Mouse (Mus musculus) CH12.LX (cell line): ENCODE results near the gene Hdhd3.

Experiments used
- CHD2 ChIP-seq: IDR thresholded peaks from 2 replicates; pipeline ENCODE4 v1.6.1; 2011; ENCODE audit warnings: low read length, improper control_type of control experiment
- CTCF ChIP-seq, 2 experiments: IDR thresholded peaks in 1 of 2; conservative IDR thresholded peaks in 1 of 2; 2 replicates each; pipeline ENCODE4 v1.5.1; 2011 to 2012; ENCODE audit warnings: low read depth in 2 of 2, low read length in 2 of 2, improper control_type of control experiment in 1 of 2, inconsistent platforms in 1 of 2, mild to moderate bottlenecking in 1 of 2, moderate library complexity in 1 of 2
- E2F4 ChIP-seq: IDR thresholded peaks from 2 replicates; pipeline ENCODE4 v1.6.1; 2011; ENCODE audit warnings: low read depth, low read length, improper control_type of control experiment; ENCODE audit not compliant: insufficient replicate concordance
- EP300 ChIP-seq: IDR thresholded peaks from 2 replicates; pipeline ENCODE4 v1.6.1; 2011; ENCODE audit warnings: low read length, improper control_type of control experiment
- ETS1 ChIP-seq: conservative IDR thresholded peaks from 2 replicates; pipeline ENCODE4 v1.6.1; 2012; ENCODE audit warnings: low read depth, mild to moderate bottlenecking, inconsistent platforms, low read length, improper control_type of control experiment, moderate library complexity
- GABPA ChIP-seq: IDR thresholded peaks from 2 replicates; pipeline ENCODE4 v1.6.1; 2012; ENCODE audit warnings: low read depth, low read length, improper control_type of control experiment, inconsistent platforms; ENCODE audit not compliant: insufficient replicate concordance
- HCFC1 ChIP-seq: IDR thresholded peaks from 2 replicates; pipeline ENCODE4 v1.6.1; 2012; ENCODE audit warnings: low read depth, mild to moderate bottlenecking, inconsistent platforms, low read length, improper control_type of control experiment
- NELFE ChIP-seq: IDR thresholded peaks from 2 replicates; pipeline ENCODE4 v1.6.1; 2011; ENCODE audit warnings: low read depth, low read length, improper control_type of control experiment
- POLR2A ChIP-seq: IDR thresholded peaks from 2 replicates; pipeline ENCODE4 v1.6.1; 2011; ENCODE audit warnings: low read depth, mild to moderate bottlenecking, improper control_type of control experiment, low read length
- POLR2AphosphoS2 ChIP-seq: IDR thresholded peaks from 2 replicates; pipeline ENCODE4 v1.6.1; 2011; ENCODE audit warnings: low read depth, low read length, improper control_type of control experiment
- RAD21 ChIP-seq: IDR thresholded peaks from 2 replicates; pipeline ENCODE4 v1.6.1; 2011; ENCODE audit warnings: low read depth, mild to moderate bottlenecking, low read length, improper control_type of control experiment, moderate library complexity
- TBP ChIP-seq: conservative IDR thresholded peaks from 2 replicates; pipeline ENCODE4 v1.6.1; 2011; ENCODE audit warnings: low read depth, low read length, improper control_type of control experiment
- UBTF ChIP-seq: IDR thresholded peaks from 2 replicates; pipeline ENCODE4 v1.6.1; 2012; ENCODE audit warnings: low read depth, mild to moderate bottlenecking, inconsistent platforms, low read length, improper control_type of control experiment, moderate library complexity
- ZNF384 ChIP-seq: IDR thresholded peaks from 2 replicates; pipeline ENCODE4 v1.6.1; 2012; ENCODE audit warnings: low read depth, low read length, improper control_type of control experiment, inconsistent platforms

GRCm38 (mm10) chr4:62503374-62503970, at the start of gene Hdhd3:
- no peak for TF ChIP-seq POLR2A
- no peak for TF ChIP-seq RAD21
- TF ChIP-seq GABPA = no peak
- no peak for TF ChIP-seq EP300
- TF ChIP-seq CHD2 = no peak
- no peak for TF ChIP-seq CTCF (conservative IDR thresholded peaks at IDR 0.05 in 1 of 2, IDR thresholded peaks at IDR 0.05 in 1 of 2; ENCODE audit: low read depth in 2 of 2, low read length in 2 of 2)
- TF ChIP-seq TBP = no peak
- TF ChIP-seq E2F4 = no peak
- TF ChIP-seq ETS1 = no peak
- no peak for TF ChIP-seq NELFE
- TF ChIP-seq POLR2AphosphoS2 = no peak
- TF ChIP-seq UBTF = no peak
- TF ChIP-seq HCFC1 = no peak
- TF ChIP-seq ZNF384 = no peak
